Mouse (Mus musculus): ENCODE data around the gene Ube2j2.
A peak's percentile ranks its signal among the peaks of the same experiment; 100 is the strongest.

Gene Ube2j2

DNA sequence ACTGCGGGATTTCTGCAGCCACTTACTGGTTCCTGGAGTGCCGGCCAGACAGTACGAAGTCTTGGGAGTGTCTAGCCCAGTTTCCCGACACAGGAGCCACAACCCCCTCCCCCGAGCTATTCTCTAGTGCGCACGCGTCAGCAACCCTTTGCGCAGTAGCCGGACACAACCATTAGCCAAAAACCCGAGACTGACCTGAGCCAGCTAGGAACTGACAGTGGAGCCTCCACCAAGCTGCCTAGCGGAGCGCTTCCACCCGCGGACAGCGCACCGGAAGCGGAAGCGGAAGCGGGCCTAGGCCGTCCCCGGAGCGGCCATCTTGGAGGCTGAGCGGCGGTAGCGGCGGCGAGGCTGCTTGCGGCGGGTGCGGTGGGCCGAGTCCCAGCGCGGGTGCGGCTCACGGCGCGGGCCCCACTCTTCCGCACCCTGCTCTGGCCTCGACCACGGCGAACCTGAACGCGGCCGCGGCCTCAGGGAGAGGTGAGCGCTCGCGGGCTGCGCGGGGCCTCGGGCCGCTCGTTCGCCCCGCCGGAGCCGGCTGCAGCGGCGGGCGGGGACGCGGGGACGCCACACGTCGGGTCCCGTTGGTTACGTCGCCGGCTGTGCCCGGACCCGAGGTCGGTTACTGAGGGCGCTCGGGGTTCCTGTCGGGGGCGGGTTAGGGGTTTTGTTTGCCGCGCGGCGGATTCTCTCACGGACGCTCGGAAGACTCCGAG, at the start of gene Ube2j2:
Gene Ube2j2, plus strand, starts transcription at position 298 of the 716 bp plus-strand sequence.
- peak; percentile 89 for DNase-seq (ENCODE audit: low spot score)

GRCm38 (mm10) chr4:155894311-155894881, 49.2 kb upstream of the Ube2j2 start:
- no peak for DNase-seq (ENCODE audit: low spot score)

- DNase-seq (ENCODE audit: low spot score): peak; percentile 58
Observed at GRCm38 (mm10) chr4:155895216-155895615, 48.4 kb upstream of the Ube2j2 start.

DNA sequence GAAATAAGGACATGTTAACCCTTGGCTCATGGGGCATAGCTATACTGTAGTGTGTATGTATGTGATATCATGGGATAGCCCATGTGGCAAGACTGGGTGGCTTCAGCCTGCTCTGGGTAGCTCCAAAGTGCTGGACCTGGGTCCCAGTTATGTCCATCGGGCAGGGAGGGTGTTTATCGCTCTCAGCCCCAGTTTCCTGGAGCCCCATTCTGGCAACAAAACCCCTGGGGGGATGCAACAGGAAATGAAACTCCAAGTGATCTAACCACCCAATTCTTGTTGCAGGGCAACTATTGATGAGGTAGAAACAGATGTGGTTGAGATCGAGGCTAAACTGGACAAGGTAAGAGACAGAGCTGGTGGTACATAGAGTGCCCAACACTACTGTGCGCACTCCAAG, 47.8 kb upstream of the Ube2j2 start:
- DNase-seq (ENCODE audit: low spot score): no peak

DNA sequence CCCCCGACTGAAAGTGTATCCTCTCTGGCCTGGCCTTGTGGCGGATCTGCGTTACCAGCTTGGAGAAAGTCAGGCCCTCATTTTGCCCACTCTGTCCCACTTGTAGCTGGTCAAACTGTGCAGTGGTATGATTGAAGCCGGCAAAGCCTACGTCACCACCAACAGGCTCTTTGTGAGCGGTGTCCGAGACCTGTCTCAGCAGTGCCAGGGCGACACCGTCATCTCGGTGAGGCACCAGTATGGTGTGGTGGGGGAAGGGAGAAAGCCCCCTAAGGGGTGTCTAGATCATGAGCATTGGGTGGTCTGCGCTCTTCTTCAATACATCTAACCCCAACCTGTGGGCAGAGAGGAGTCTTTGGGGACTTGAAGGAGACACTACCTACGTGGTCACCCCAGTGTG, 47.2 kb upstream of the Ube2j2 start:
- no peak for DNase-seq (ENCODE audit: low spot score)

GRCm38 (mm10) chr4:155898318-155898717, 45.3 kb upstream of the Ube2j2 start:
- DNase-seq (ENCODE audit: low spot score): no peak

DNA sequence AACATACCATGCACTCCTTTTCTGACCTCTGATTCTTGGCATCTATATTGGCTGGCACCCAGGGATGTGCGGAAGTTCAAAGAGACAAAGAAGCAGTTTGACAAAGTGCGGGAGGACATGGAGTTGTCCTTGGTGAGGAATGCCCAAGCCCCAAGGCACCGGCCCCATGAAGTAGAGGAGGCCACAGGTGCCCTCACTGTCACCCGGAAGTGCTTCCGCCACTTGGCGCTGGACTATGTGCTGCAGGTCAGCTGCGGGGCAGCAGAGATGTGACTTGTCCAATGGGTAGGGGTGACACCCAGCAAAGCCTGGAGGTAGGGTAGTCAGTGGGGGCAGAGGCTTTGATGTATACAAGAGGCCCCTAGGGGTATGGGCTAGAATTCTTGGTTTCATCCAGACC, 44.3 kb upstream of the Ube2j2 start:
- DNase-seq (ENCODE audit: low spot score): no peak

GRCm38 (mm10) chr4:155901205-155901604, 42.4 kb upstream of the Ube2j2 start:
- DNase-seq (ENCODE audit: low spot score): no peak

DNA sequence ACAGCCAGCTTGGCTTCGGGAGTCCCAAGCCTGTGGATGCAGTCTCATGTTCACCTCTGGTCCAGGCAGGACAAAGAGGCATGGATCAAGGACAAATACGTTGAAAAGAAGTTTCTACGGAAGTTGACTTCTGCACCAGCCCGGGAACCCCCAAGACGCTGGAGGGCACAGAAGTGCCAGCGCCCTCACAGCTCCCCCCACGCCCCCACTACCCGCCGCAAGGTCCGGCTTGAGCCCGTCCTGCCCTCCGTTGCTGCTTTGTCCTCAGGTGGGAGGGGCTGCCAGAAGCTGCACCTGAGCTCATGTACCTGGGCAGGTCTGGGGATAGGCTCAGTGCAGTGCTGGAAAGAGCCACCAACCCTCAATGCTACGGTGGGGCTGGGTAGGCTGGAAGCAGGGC, 40.4 kb upstream of the Ube2j2 start:
- DNase-seq (ENCODE audit: low spot score): no peak

DNA sequence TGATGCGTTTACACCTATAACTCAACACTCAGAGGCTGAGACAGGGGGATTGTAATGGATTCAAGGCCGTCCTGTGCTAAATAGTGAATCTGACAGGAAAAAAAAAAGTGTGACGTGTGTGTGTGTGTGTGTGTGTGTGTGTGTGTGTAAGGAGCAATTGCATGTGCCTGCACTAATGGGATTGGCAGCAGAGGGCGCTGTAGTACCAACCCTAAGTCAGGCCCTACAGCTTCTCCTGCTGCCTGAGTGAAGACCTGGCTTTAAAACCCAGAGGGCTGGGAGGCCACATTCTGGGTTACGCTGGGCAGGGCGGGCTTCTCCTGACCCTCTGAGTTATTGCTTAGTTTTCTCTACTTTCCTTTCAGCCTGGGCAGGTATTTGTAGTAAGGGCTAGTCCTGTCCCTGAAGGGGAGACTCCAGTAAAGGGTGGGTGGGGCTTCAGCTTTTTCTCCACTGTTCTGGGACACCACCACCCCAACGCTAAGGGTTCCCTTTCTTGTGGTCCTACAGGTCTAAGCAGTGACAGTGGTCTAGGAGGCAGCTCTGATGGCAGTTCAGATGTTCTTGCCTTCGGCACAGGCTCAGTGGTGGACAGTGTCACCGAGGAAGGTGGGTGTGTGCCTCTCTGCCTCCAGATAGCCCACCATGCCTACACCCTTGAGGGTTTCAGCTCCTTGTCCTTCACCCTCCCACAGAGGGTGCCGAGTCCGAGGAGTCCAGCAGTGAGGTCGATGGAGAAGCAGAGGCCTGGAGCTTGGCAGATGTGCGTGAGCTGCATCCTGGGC, 39.1 kb upstream of the Ube2j2 start:
- DNase-seq (ENCODE audit: low spot score): no peak

DNA sequence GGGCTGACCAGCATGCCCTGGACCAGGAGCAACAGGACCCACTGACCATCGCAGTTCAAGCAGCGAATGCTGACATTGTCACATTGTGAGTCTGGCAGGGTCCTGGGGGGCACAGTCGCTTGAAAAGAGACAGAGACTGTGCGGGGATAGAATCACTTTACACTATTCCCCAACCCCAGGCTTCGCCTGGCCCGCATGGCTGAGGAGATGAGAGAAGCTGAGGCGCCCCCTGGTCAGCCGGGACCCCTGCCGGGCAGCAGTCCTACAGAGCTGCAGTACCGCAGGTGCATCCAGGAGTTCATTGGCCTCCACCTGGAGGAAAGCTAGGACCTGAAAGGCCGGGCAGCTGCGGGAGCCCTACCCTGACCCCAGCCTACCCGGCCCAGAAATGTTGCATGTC, 38.0 kb upstream of the Ube2j2 start:
- no peak for DNase-seq (ENCODE audit: low spot score)

DNA sequence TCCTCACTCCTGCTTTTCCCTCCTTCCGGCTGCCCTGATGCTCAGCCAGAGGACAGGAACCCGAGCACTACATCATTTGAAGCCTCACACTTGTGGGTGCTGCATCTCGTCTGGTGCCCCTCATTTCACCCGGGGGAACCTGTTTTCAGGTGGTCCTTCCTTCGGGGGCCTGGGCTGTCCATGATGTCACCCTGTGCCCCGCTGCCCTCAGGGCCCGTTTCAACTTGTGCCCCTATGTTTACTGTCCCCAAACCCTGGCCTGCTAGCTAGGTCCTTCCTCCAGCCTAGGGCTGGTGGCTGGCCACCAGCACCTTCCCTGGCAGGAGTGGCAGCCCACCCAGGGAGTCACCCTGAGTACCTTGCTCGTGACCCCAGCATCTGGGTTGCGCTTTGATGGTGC, 37.5 kb upstream of the Ube2j2 start:
- no peak for DNase-seq (ENCODE audit: low spot score)

GRCm38 (mm10) chr4:155907003-155907402, 36.6 kb upstream of the Ube2j2 start:
- DNase-seq (ENCODE audit: low spot score): no peak

DNA sequence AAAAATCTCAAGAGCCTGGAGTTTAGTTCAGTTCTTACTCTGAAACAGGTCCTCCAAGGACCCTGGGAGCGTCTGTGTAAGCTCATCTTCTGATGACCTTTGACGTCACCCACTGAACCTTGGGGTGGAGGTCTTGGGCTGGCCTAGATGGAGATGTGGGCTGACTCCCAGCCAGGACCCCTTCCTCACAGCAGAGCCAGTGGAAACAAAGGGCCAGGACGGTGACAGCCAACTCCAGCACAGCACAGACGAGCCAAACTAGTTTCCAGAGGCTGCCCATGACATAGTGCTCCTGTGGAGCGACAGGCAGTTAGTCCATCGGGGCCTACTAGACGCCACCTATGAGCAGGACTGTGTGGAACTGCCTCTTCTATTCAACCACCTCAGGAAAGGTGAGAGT, 35.4 kb upstream of the Ube2j2 start:
- no peak for DNase-seq (ENCODE audit: low spot score)

GRCm38 (mm10) chr4:155908751-155909150, 34.9 kb upstream of the Ube2j2 start:
- DNase-seq (ENCODE audit: low spot score): no peak

GRCm38 (mm10) chr4:155932031-155932430, 11.6 kb upstream of the Ube2j2 start:
- no peak for DNase-seq (ENCODE audit: low spot score)

DNA sequence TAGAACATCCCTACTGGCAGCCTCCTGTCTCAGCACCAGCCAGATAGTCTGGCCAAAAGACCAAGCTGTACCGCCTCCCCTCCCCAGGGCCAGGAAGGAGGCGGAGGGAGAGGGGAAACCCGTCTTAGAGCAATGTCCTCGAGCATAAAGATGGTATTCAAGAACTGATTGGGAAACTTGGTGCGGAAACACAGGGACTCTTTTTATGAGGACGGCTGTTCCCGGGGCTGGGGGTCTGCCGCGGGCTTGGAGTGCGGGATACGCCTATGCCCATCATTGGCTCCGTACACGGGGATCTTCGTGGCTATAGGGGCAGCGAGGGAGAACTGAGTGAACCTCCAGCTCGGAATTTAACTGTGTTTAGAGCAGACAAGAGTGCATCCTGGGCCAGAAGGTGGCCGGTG, 580 bp upstream of the Ube2j2 start:
- DNase-seq (ENCODE audit: low spot score): peak; percentile 18

DNA sequence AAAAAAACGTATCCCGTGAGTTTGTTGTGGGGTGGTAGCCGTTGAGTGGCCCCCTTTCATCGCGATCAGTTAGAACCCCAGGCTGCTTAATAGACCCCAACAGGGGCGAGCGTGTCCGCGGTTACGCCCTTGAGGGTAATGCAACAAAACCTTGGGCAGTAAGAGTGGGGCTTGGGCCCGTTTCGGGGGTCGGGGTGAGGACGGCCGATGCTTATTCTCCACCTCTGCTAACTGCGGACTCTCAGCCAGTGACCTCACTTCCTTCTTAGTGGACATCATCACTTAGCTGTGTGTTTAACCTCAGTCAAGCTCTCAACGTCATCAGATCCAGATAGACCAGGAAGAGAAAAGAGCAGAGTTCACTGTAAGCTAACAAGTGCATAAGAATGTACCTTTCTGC, 640 bp downstream of the Ube2j2 start:
- no peak for DNase-seq (ENCODE audit: low spot score)

DNA sequence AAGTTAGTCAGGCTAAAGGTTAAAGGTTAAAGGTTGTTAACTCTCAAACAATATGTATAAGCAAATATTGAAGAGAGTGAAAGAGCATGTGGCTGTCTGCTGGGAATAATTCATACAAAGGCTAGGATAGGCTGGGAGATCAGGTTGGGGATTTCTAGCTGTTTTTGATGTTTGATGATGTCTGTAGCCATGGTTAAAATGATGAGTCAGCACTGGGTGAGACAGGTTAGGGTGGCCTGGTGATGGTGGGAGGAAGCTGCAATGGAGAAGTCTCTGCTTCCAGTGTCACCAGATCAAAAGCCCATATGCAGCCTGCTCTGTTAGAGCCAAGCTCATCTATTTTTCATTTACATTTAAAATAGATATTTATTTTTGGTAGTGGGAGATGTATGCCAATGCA, 3.5 kb downstream of the Ube2j2 start:
- DNase-seq (ENCODE audit: low spot score): no peak

- DNase-seq (ENCODE audit: low spot score): no peak
Observed at GRCm38 (mm10) chr4:155955491-155955890, 11.9 kb downstream of the Ube2j2 start.

DNA sequence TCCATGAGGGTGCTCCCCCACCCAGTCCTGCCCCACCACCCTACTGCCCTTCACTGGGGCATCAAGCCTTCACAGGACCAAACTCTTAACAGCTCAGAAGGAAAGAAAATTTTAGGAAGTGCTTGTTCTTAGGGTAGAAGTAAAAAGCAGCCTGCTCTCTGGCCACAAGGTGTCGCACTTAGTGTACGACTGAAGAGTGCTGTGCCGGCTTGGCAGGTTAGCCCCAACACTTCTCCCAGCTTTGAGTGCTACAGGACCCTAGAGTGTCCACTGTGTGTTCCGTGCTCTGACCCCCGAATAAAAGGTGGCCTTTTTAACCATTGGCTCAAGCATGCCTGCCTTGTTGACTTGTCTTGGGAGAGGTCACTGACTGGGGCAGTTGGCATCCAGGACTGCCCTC, 15.6 kb downstream of the Ube2j2 start:
- peak; percentile 67 for DNase-seq (ENCODE audit: low spot score)

- DNase-seq (ENCODE audit: low spot score): no peak
Observed at GRCm38 (mm10) chr4:155962167-155962971, 18.7 kb downstream of the Ube2j2 start, which contains the start of gene C1qtnf12. Gene C1qtnf12, plus strand, starts transcription at chr4:155962318.

Measured in layer of hippocampus, adult 9-10 months (tissue).